Mouse (Mus musculus) liver, embryonic 14.5 days (tissue): Measurements from ENCODE around the gene Met. TPM values are rescaled to one million over a fixed set of nuclear protein-coding genes. Genes with fewer than 3 reads are reported as not detected.

Source experiments
- ATAC-seq: fragments of 200-750 bp; cut with Nextera tagmentation; 2 replicates; pipeline ENCODE4 v1.8.0; 2017; ENCODE audit warnings: moderate number of reproducible peaks, mild to moderate bottlenecking, moderate library complexity; ENCODE audit not compliant: insufficient read depth
- DNase-seq, 3 experiments: peaks; one replicate each; pipeline ENCODE4 v3.0.0-alpha.2; 2012 to 2013; ENCODE audit warnings: low read depth in 3 of 3, low spot score in 3 of 3
- H3K27ac ChIP-seq: fragments of 300-500 bp; sonication (generic); 2 replicates; pipeline ENCODE4 v1.5.1; 2014; ENCODE audit warnings: moderate library complexity, mild to moderate bottlenecking, control low read depth, inconsistent platforms
- H3K27me3 ChIP-seq: fragments of 300-500 bp; sonication (generic); 2 replicates; pipeline ENCODE4 v1.6.1; 2014; ENCODE audit warnings: mild to moderate bottlenecking, low read length, moderate library complexity; ENCODE audit not compliant: control insufficient read depth, insufficient read depth
- H3K36me3 ChIP-seq: fragments of 300-500 bp; sonication (generic); replicated peaks from 2 replicates; pipeline ENCODE4 v1.6.1; 2014; ENCODE audit warnings: low read depth; ENCODE audit not compliant: control insufficient read depth, insufficient read depth
- H3K4me1 ChIP-seq, 2 experiments: fragments of 200-500 bp in 1 of 2; fragments of 300-500 bp in 1 of 2; sonication (generic) in 1 of 2; replicated peaks; 2 replicates each; pipeline ENCODE4 v1.6.1; 2012 to 2014; ENCODE audit warnings: antibody characterized with exemption in 1 of 2, inconsistent platforms in 1 of 2, low read length in 1 of 2; ENCODE audit not compliant: control insufficient read depth in 2 of 2, insufficient read depth in 2 of 2
- H3K4me2 ChIP-seq: fragments of 300-500 bp; sonication (generic); 2 replicates; pipeline ENCODE4 v1.6.1; 2014; ENCODE audit warnings: low read depth, mild to moderate bottlenecking, control low read depth, moderate library complexity
- H3K4me3 ChIP-seq, 2 experiments: fragments of 200-500 bp in 1 of 2; fragments of 300-500 bp in 1 of 2; sonication (generic) in 1 of 2; 2 replicates each; pipeline ENCODE4 v1.5.1; 2012 to 2014; ENCODE audit warnings: low read depth in 2 of 2, low read length in 2 of 2, mild to moderate bottlenecking in 2 of 2, control low read depth in 1 of 2, inconsistent platforms in 1 of 2, moderate library complexity in 1 of 2; ENCODE audit not compliant: insufficient read depth in 1 of 2
- H3K9ac ChIP-seq: fragments of 300-500 bp; sonication (generic); replicated peaks from 2 replicates; pipeline ENCODE4 v1.6.1; 2014; ENCODE audit warnings: mild to moderate bottlenecking, control low read depth, moderate library complexity
- H3K9me3 ChIP-seq: fragments of 300-500 bp; sonication (generic); 2 replicates; pipeline ENCODE4 v1.6.1; 2016; ENCODE audit warnings: low read length, mixed read lengths; ENCODE audit not compliant: control insufficient read depth
- CTCF ChIP-seq: IDR thresholded peaks from 2 replicates; pipeline ENCODE4 v1.5.1; 2016; ENCODE audit warnings: antibody characterized with exemption, low read depth, control low read depth
- EP300 ChIP-seq: IDR thresholded peaks from 2 replicates; pipeline ENCODE4 v1.6.1; 2016; ENCODE audit warnings: antibody characterized with exemption, low read depth
- WGBS: fragments of 180-500 bp; shearing (Covaris S2); extraction: QIAGEN DNeasy Blood & Tissue Kit; methylation state at CpG from one replicate; pipeline ENCODE4 v1.1.7; 2014; ENCODE audit not compliant: insufficient replicate concordance; 5-methylcytosine and 5-hydroxymethylcytosine counted together
- polyA plus RNA-seq, 2 experiments: library from polyadenylated mRNA; depleted of rRNA in 1 of 2; stranded (reverse) in 1 of 2; unstranded in 1 of 2; fragments of >200 nt; fragmentation: Nextera tagmentation in 1 of 2; extraction: Ambion mirVana in 1 of 2; gene quantifications; 2 replicates each; pipeline versions ENCODE4 v1.2.1 to v1.2.3; 2012 to 2014

Gene Met
- polyA plus RNA-seq, 2 experiments = 3.1 to 5.5 TPM

DNA sequence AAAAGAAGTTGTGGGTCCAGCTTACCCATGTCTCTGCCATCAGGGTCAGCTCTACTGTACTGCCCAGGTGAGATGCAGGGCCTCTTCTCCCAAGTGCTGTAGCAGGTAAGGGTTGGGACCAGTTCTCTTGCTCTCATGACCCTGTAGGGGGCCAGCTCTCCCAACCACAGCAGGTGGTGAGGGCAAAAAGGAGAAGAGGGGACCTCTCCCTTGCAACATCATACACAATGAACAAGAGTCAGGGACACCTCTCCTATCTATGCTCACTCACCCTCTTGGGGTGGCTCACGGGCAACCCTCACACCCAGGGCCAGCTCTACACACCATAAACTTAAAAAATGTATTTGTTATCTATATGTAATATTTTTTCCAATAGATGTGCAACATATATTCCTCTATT is 143.3 kb downstream of the Met start:
- no peaks in the 10 kb centered on the region for H3K27me3 ChIP-seq
- 39% methylated on average over 1 of the region's 1 CpGs for WGBS

GRCm38 (mm10) chr6:17611352-17612010 is 147.9 kb downstream of the Met start:
- H3K27me3 ChIP-seq = no peaks in the 10 kb centered on the region
- H3K36me3 ChIP-seq = no peaks in the 10 kb centered on the region
- no peaks in the 10 kb centered on the region for H3K9me3 ChIP-seq
- H3K27ac ChIP-seq = no peak overlapping the region
- H3K4me2 ChIP-seq = no peak overlapping the region
- no peak overlapping the region for H3K9ac ChIP-seq
- no peak for DNase-seq
- WGBS = 46% methylated on average over 11 of the region's 11 CpGs
- H3K4me3 ChIP-seq = no peak overlapping the region
- TF ChIP-seq CTCF = no peak
- TF ChIP-seq EP300 = no peak
- H3K4me1 ChIP-seq = no peaks in the 10 kb centered on the region; a peak in 1 of 4 replicates
- ATAC-seq = no peak

More for the DNA sequence above, 143.3 kb downstream of the Met start:
- Histone ChIP-seq H3K36me3 (no peaks in the 10 kb centered on the region), H3K27ac (no peak overlapping the region), H3K9ac (no peak overlapping the region), H3K9me3 (no peaks in the 10 kb centered on the region), H3K4me2 (no peak overlapping the region), H3K4me3 (no peak overlapping the region), H3K4me1 (no peaks in the 10 kb centered on the region)
- DNase-seq (no peak), ATAC-seq (no peak)
- no peak for TF ChIP-seq EP300
- TF ChIP-seq CTCF = no peak

- Histone ChIP-seq H3K9ac (no peak overlapping the region), H3K36me3 (no peaks in the 10 kb centered on the region), H3K27ac (no peak overlapping the region), H3K9me3 (no peaks in the 10 kb centered on the region), H3K27me3 (no peaks in the 10 kb centered on the region), H3K4me1 (no peaks in the 10 kb centered on the region; a peak in 1 of 4 replicates), H3K4me2 (no peak overlapping the region), H3K4me3 (no peak overlapping the region)
- ATAC-seq (no peak), DNase-seq (no peak)
- 55% methylated on average over 4 of the region's 4 CpGs for WGBS
- TF ChIP-seq CTCF (no peak), EP300 (no peak)
Observed at GRCm38 (mm10) chr6:17612652-17613051, 149.1 kb downstream of the Met start.

DNA sequence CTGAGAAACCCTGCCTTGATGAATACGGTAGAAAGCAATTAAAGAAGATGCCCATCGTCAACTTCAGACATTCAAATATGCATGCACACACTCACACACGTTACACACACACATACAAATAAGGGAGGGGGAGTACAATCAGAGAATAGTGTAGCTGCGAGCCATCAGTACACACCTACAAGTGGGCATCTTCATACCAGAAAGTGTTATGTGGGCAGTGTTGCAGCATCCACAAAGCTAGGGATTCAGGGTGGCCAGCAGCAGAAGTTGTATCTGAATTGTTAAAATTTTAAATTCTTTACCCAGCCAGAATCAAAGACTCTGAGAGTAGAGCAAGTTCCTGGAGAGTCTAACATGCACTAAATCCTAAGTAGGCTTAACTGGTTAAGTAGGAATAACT is 157.2 kb downstream of the Met start:
- Histone ChIP-seq H3K4me3 (no peak overlapping the region), H3K9me3 (no peaks in the 10 kb centered on the region), H3K4me2 (no peak overlapping the region), H3K27ac (no peak overlapping the region), H3K4me1 (no peaks in the 10 kb centered on the region; a peak in 1 of 4 replicates), H3K27me3 (no peaks in the 10 kb centered on the region), H3K9ac (no peak overlapping the region), H3K36me3 (no peaks in the 10 kb centered on the region)
- no peak for DNase-seq
- 63% methylated on average over 4 of the region's 4 CpGs for WGBS
- no peak for ATAC-seq
- TF ChIP-seq EP300 (no peak), CTCF (no peak)

DNA sequence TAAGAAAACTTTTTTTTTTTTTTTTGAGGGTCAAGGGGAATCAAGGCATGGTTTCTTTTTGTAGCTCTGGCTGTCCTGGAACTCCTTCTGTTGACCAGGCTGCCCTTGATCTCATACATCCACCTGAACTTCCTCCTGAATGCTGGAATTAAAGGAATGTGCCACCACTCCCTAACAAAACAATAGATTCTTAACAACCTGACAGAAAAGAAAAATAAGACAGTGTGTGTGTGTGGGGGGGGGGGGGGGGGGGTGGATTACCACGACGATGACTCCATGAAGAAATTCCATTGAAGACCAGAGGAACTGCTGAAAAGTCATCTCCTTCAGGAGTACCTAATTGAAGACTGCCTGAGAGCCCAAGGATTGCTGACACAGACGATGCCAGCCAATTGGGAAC is 157.8 kb downstream of the Met start:
- ATAC-seq (no peak), DNase-seq (no peak)
- no peaks in the 10 kb centered on the region for H3K4me1 ChIP-seq
- TF ChIP-seq CTCF = no peak
- no peak for TF ChIP-seq EP300
- H3K9me3 ChIP-seq = no peaks in the 10 kb centered on the region
- H3K9ac ChIP-seq = no peak overlapping the region
- H3K4me2 ChIP-seq = no peak overlapping the region
- H3K27me3 ChIP-seq = no peaks in the 10 kb centered on the region
- no peak overlapping the region for H3K27ac ChIP-seq
- WGBS = 30% methylated on average over 3 of the region's 3 CpGs
- no peak overlapping the region for H3K4me3 ChIP-seq
- no peaks in the 10 kb centered on the region for H3K36me3 ChIP-seq

Other genes starting within 250 kb of the Met start
- 0.61 and 0.87 TPM in 2 replicates for gene Cav2, start 182.6 kb upstream of the Met start, polyA plus RNA-seq (2012; rRNA removed)
- gene Cav2, start 182.6 kb upstream of the Met start, polyA plus RNA-seq (2014; fragmentation: Nextera tagmentation; extraction: Ambion mirVana) = 2.2 and 2.6 TPM in 2 replicates
- gene Cav1, start 157.5 kb upstream of the Met start, polyA plus RNA-seq (2012; rRNA removed) = 0.84 and 1.8 TPM in 2 replicates
- gene Cav1, start 157.5 kb upstream of the Met start, polyA plus RNA-seq (2014; fragmentation: Nextera tagmentation; extraction: Ambion mirVana) = 3.5 TPM in 2 replicates
- 20.1 and 32.1 TPM in 2 replicates for gene Capza2, start 172.4 kb downstream of the Met start, polyA plus RNA-seq (2012; rRNA removed)
- gene Capza2, start 172.4 kb downstream of the Met start, polyA plus RNA-seq (2014; fragmentation: Nextera tagmentation; extraction: Ambion mirVana) = 90.8 and 91.6 TPM in 2 replicates
- 6.7 and 7.9 TPM in 2 replicates for gene St7, start 229.1 kb downstream of the Met start, polyA plus RNA-seq (2012; rRNA removed)
- gene St7, start 229.1 kb downstream of the Met start, polyA plus RNA-seq (2014; fragmentation: Nextera tagmentation; extraction: Ambion mirVana) = 8.9 and 9.4 TPM in 2 replicates